Mouse (Mus musculus): Measurements from ENCODE around the gene Arhgap35. TPM values are rescaled to one million over a fixed set of nuclear protein-coding genes. Genes with fewer than 3 reads are reported as not detected.
"Not testable (repeated sequence)": the region's sequence is repeated elsewhere in the genome, so short reads cannot be mapped to it uniquely, and the experiment has no call there.

The Arhgap35 gene
- total RNA-seq (2021) = 10 to 100 TPM; 42.8 to 44.1 TPM
- long read RNA-seq, experiment 1, full-length matches to known transcripts = 1 of 18 reads
- long read RNA-seq, experiment 1, partial matches to known transcripts = 1 of 18 reads
- long read RNA-seq, experiment 1, other reads (novel, unspliced or antisense) = 16 of 18 reads
- long read RNA-seq, experiment 2, partial matches to known transcripts = 1 of 16 reads
- long read RNA-seq, experiment 2, other reads (novel, unspliced or antisense) = 15 of 16 reads

- intact Hi-C loops (cut with DNase I) = loop anchor here (5.0 kb wide), 1 partner anchor 228 kb away; the partner anchor contains the start of gene Sae1
- peak; percentile 99 for DNase-seq
Observed at GRCm38 (mm10) chr7:16614888-16615715, at the start of gene Arhgap35. Arhgap35 (minus strand) TSS chr7:16614993.

GRCm38 (mm10) chr7:16644260-16644659 is 29.5 kb upstream of the Arhgap35 start:
- intact Hi-C loops (cut with DNase I) = no loop called here

GRCm38 (mm10) chr7:16643106-16643505 is 28.3 kb upstream of the Arhgap35 start:
- intact Hi-C loops (cut with DNase I); DNase-seq: not testable (repeated sequence)

More at GRCm38 (mm10) chr7:16644260-16644659, 29.5 kb upstream of the Arhgap35 start:
- DNase-seq = no peak

GRCm38 (mm10) chr7:16639028-16639427 is 24.2 kb upstream of the Arhgap35 start:
- peak; percentile 76 to 85 for DNase-seq
- intact Hi-C loops (cut with DNase I) = no loop called here

- intact Hi-C loops (cut with DNase I) = no loop called here
- no peak for DNase-seq
Observed at GRCm38 (mm10) chr7:16635116-16635515, 20.3 kb upstream of the Arhgap35 start.

- DNase-seq; intact Hi-C loops (cut with DNase I): not testable (repeated sequence)
Observed at GRCm38 (mm10) chr7:16633913-16634312, 19.1 kb upstream of the Arhgap35 start.

GRCm38 (mm10) chr7:16631932-16632331 is 17.1 kb upstream of the Arhgap35 start:
- DNase-seq = no peak
- intact Hi-C loops (cut with DNase I) = loop anchor here (1.0 kb wide), 1 partner anchor 96 kb away; no protein-coding TSS in a partner anchor

GRCm38 (mm10) chr7:16631025-16631424 is 16.2 kb upstream of the Arhgap35 start:
- intact Hi-C loops (cut with DNase I) = loop anchor here (1.0 kb wide), 1 partner anchor 97 kb away; no protein-coding TSS in a partner anchor
- no peak for DNase-seq

GRCm38 (mm10) chr7:16629598-16630296 is 15.0 kb upstream of the Arhgap35 start:
- DNase-seq = peak; percentile 42 to 65
- intact Hi-C loops (cut with DNase I) = loop anchor here (1.0 to 10.0 kb wide), 5 partner anchors 63 to 285 kb away; no protein-coding TSS in a partner anchor

GRCm38 (mm10) chr7:16628096-16628771 is 13.4 kb upstream of the Arhgap35 start:
- intact Hi-C loops (cut with DNase I) = loop anchor here (5.0 to 10.0 kb wide), 3 partner anchors 164 to 287 kb away; no protein-coding TSS in a partner anchor
- peak; percentile 60 to 85 for DNase-seq

GRCm38 (mm10) chr7:16623687-16624086 is 8.9 kb upstream of the Arhgap35 start:
- intact Hi-C loops (cut with DNase I) = loop anchor here (10.0 kb wide), 1 partner anchor 291 kb away; no protein-coding TSS in a partner anchor
- no peak for DNase-seq

GRCm38 (mm10) chr7:16623131-16623530 is 8.3 kb upstream of the Arhgap35 start:
- DNase-seq = no peak
- intact Hi-C loops (cut with DNase I) = loop anchor here (10.0 kb wide), 1 partner anchor 292 kb away; no protein-coding TSS in a partner anchor

- intact Hi-C loops (cut with DNase I) = loop anchor here (10.0 kb wide), 1 partner anchor 294 kb away; no protein-coding TSS in a partner anchor
- peak; percentile 21 to 37 for DNase-seq
Observed at GRCm38 (mm10) chr7:16621066-16621622, 6.4 kb upstream of the Arhgap35 start.

- peak; percentile 78 to 83 for DNase-seq
- intact Hi-C loops (cut with DNase I) = loop anchor here (1.0 to 5.0 kb wide), 3 partner anchors 126 to 231 kb away; partner anchors contain the start of gene Sae1
Observed at GRCm38 (mm10) chr7:16618661-16619211, 3.9 kb upstream of the Arhgap35 start.

- DNase-seq = peak; percentile 63 to 78
- intact Hi-C loops (cut with DNase I) = loop anchor here (1.0 to 5.0 kb wide), 2 partner anchors 110 to 230 kb away; partner anchors contain the start of gene Sae1
Observed at GRCm38 (mm10) chr7:16617045-16617444, 2.3 kb upstream of the Arhgap35 start.

GRCm38 (mm10) chr7:16614171-16614887 is 464 bp downstream of the Arhgap35 start:
- peak in 1 of 2 experiments; percentile 78 for DNase-seq
- intact Hi-C loops (cut with DNase I) = no loop called here

GRCm38 (mm10) chr7:16613461-16614170 is 1.2 kb downstream of the Arhgap35 start:
- no peak for DNase-seq
- intact Hi-C loops (cut with DNase I) = loop anchor here (2.0 kb wide), 1 partner anchor 29 kb away; no protein-coding TSS in a partner anchor

Measured in heart, postnatal 14 days (tissue).